Mouse (Mus musculus): ENCODE data around the gene Hivep3. TPM values are rescaled to one million over a fixed set of nuclear protein-coding genes. Genes with fewer than 3 reads are reported as not detected.

Hivep3 gene
- polyA plus RNA-seq, 1 experiment from 2014 or later: 8.2 TPM

GRCm38 (mm10) chr4:120186934-120187333 lies 453.4 kb downstream of the Hivep3 start:
- Histone ChIP-seq H3K4me1 (ENCODE audit: control insufficient read depth, insufficient read depth, low read length) (no peaks in the 10 kb centered on the region), H3K4me2 (ENCODE audit: low read depth, low read length) (no peak overlapping the region), H3K27ac (replicated peaks; ENCODE audit: low read depth, low read length) (no peak overlapping the region), H3K9me3 (ENCODE audit: control insufficient read depth, low read length) (no peaks in the 10 kb centered on the region), H3K9ac (ENCODE audit: low read depth, low read length) (no peak overlapping the region), H3K4me3 (ENCODE audit: low read depth, low read length) (no peak overlapping the region), H3K27me3 (replicated peaks; ENCODE audit: control insufficient read depth, insufficient read depth, low read length) (no peaks in the 10 kb centered on the region), H3K36me3 (ENCODE audit: control insufficient read depth, insufficient read depth, low read length) (no peaks in the 10 kb centered on the region)
- ATAC-seq (ENCODE audit: low read depth): no peak
- no peak for DNase-seq (ENCODE audit: low spot score)
- 0% methylated on average over 4 of the region's 4 CpGs for WGBS

Other genes with a start within 250 kb of the Hivep3 start
- gene Rimkla, start 241.2 kb upstream of the Hivep3 start, polyA plus RNA-seq (2014; fragmentation: Nextera tagmentation; extraction: Ambion mirVana): 1.5 and 1.7 TPM in 2 replicates
- 25.1 and 27.8 TPM in 2 replicates for gene Foxj3, start 196.8 kb upstream of the Hivep3 start, polyA plus RNA-seq (2014; fragmentation: Nextera tagmentation; extraction: Ambion mirVana)
- gene Frg2f1, start 194.3 kb upstream of the Hivep3 start, polyA plus RNA-seq (2014; fragmentation: Nextera tagmentation; extraction: Ambion mirVana): 4.7 and 5.7 TPM in 2 replicates
- gene Guca2a, start 96.1 kb upstream of the Hivep3 start, polyA plus RNA-seq (2014; fragmentation: Nextera tagmentation; extraction: Ambion mirVana): not detected in 2 replicates
- not detected in 2 replicates for gene Guca2b, start 74.8 kb upstream of the Hivep3 start, polyA plus RNA-seq (2014; fragmentation: Nextera tagmentation; extraction: Ambion mirVana)